Mouse (Mus musculus) thymus, postnatal 0 days (tissue): ENCODE measurements around the gene Nacc2. TPM values are rescaled to one million over a fixed set of nuclear protein-coding genes. Genes with fewer than 3 reads are reported as not detected.

Source experiments
- DNase-seq: peaks from one replicate; pipeline ENCODE4 v3.0.0-alpha.2; 2015; ENCODE audit warnings: low spot score
- polyA plus RNA-seq: library from polyadenylated mRNA; unstranded; fragments of >200 nt; fragmentation: Nextera tagmentation; extraction: Ambion mirVana; gene quantifications from 2 replicates; pipeline ENCODE4 v1.2.1, GENCODE M21; 2015

Gene Nacc2
- polyA plus RNA-seq, 1 experiment from 2014 or later = 2.2 TPM

DNA sequence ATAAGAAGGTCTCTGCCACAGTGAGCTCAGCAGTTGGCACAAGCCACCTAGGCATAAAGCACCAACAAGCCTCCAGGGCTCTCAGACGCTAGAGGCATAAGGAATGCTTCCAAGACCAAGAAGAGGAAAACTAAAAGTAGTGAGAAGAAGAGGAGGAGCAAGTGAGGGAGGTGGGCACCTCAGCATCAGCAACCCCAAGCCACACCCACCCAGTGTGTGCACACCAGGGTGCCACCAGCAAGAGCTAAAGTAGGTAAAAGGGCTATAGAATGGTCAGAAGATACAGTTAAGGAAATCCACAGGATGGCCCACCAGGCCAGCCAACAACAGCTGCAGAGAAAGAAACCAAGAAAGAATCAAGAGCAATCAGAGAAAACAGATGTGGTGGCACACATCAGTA is 111.6 kb downstream of the Nacc2 start:
- no peak for DNase-seq

Other genes starting within 250 kb of the Nacc2 start
- gene Camsap1, start 139.9 kb downstream of the Nacc2 start, polyA plus RNA-seq = 6.1 and 8.0 TPM in 2 replicates
- 76.2 and 78.7 TPM in 2 replicates for gene Ubac1, start 101.5 kb downstream of the Nacc2 start, polyA plus RNA-seq
- 0.17 and 0.22 TPM in 2 replicates for gene Lhx3, start 85.1 kb upstream of the Nacc2 start, polyA plus RNA-seq
- 15.2 and 15.3 TPM in 2 replicates for gene Qsox2, start 114.3 kb upstream of the Nacc2 start, polyA plus RNA-seq
- 0.04 TPM in 2 replicates for gene Ccdc187, start 171.3 kb upstream of the Nacc2 start, polyA plus RNA-seq
- gene Gpsm1, start 192.3 kb upstream of the Nacc2 start, polyA plus RNA-seq = 12.5 and 13.7 TPM in 2 replicates
- gene Dnlz, start 228.9 kb upstream of the Nacc2 start, polyA plus RNA-seq = 22.2 and 24.5 TPM in 2 replicates
- gene Card9, start 237.7 kb upstream of the Nacc2 start, polyA plus RNA-seq = 15.9 and 17.1 TPM in 2 replicates